Mouse (Mus musculus) lung, embryonic 16.5 days (tissue): Measurements from ENCODE around the gene Asic3. TPM values are rescaled to one million over a fixed set of nuclear protein-coding genes. Genes with fewer than 3 reads are reported as not detected.

ENCODE experiments used
- ATAC-seq: fragments of 200-750 bp; cut with Nextera tagmentation; 2 replicates; pipeline ENCODE4 v1.8.0; 2017; ENCODE audit warnings: low read depth, mild to moderate bottlenecking, moderate library complexity
- H3K27ac ChIP-seq: fragments of 300-500 bp; sonication (generic); 2 replicates; pipeline ENCODE4 v1.5.1; 2014; ENCODE audit warnings: mild to moderate bottlenecking, control low read depth, low read length
- H3K27me3 ChIP-seq: fragments of 300-500 bp; sonication (generic); 2 replicates; pipeline ENCODE4 v1.6.1; 2014; ENCODE audit warnings: low read depth, low read length, mixed read lengths; ENCODE audit not compliant: control insufficient read depth, insufficient read depth
- H3K36me3 ChIP-seq: fragments of 300-500 bp; sonication (generic); 2 replicates; pipeline ENCODE4 v1.6.1; 2014; ENCODE audit warnings: low read length; ENCODE audit not compliant: control insufficient read depth, insufficient read depth
- H3K4me1 ChIP-seq: fragments of 300-500 bp; sonication (generic); replicated peaks from 2 replicates; pipeline ENCODE4 v1.6.1; 2014; ENCODE audit warnings: low read length, mixed read lengths; ENCODE audit not compliant: control insufficient read depth, insufficient read depth
- H3K4me2 ChIP-seq: fragments of 300-500 bp; sonication (generic); 2 replicates; pipeline ENCODE4 v1.6.1; 2014; ENCODE audit warnings: low read depth, low read length, control low read depth
- H3K4me3 ChIP-seq: fragments of 300-500 bp; sonication (generic); 2 replicates; pipeline ENCODE4 v1.5.1; 2014; ENCODE audit warnings: mild to moderate bottlenecking, low read length, control low read depth
- H3K9ac ChIP-seq: fragments of 300-500 bp; sonication (generic); 2 replicates; pipeline ENCODE4 v1.6.1; 2014; ENCODE audit warnings: low read length, control low read depth
- H3K9me3 ChIP-seq: fragments of 300-500 bp; sonication (generic); 2 replicates; pipeline ENCODE4 v1.6.1; 2016; ENCODE audit warnings: low read length; ENCODE audit not compliant: control insufficient read depth
- WGBS: fragments of 180-500 bp; shearing (Covaris S2); extraction: QIAGEN DNeasy Blood & Tissue Kit; methylation state at CpG from one replicate; pipeline ENCODE4 v1.1.7; 2014; 5-methylcytosine and 5-hydroxymethylcytosine counted together
- polyA plus RNA-seq: library from polyadenylated mRNA; unstranded; fragments of >200 nt; fragmentation: Nextera tagmentation; extraction: Ambion mirVana; gene quantifications from 2 replicates; pipeline ENCODE4 v1.2.1, GENCODE M21; 2015

Gene Asic3
- polyA plus RNA-seq, 1 experiment from 2014 or later = not detected

- no peak overlapping the region for H3K27ac ChIP-seq
- 58% methylated on average over 3 of the region's 3 CpGs for WGBS
- H3K27me3 ChIP-seq = no peaks in the 10 kb centered on the region
- H3K4me1 ChIP-seq = no peaks in the 10 kb centered on the region
- no peak overlapping the region for H3K4me2 ChIP-seq
- no peak for ATAC-seq
- H3K4me3 ChIP-seq = no peak overlapping the region
- peaks cover 9% of the 10 kb centered on the region for H3K36me3 ChIP-seq
- no peak overlapping the region for H3K9ac ChIP-seq
- no peaks in the 10 kb centered on the region for H3K9me3 ChIP-seq
Observed at GRCm38 (mm10) chr5:24405389-24405876, 7.8 kb upstream of the Asic3 start.

GRCm38 (mm10) chr5:24408651-24409050 lies 4.5 kb upstream of the Asic3 start:
- no peak for ATAC-seq
- no peaks in the 10 kb centered on the region for H3K4me1 ChIP-seq
- H3K4me2 ChIP-seq = no peak overlapping the region
- H3K36me3 ChIP-seq = peaks cover 3% of the 10 kb centered on the region; the same call in 1 of the 2 replicates
- H3K27me3 ChIP-seq = no peaks in the 10 kb centered on the region
- 82% methylated on average over 13 of the region's 13 CpGs for WGBS
- H3K9me3 ChIP-seq = no peaks in the 10 kb centered on the region
- H3K27ac ChIP-seq = no peak overlapping the region
- H3K9ac ChIP-seq = no peak overlapping the region
- no peak overlapping the region for H3K4me3 ChIP-seq

- no peaks in the 10 kb centered on the region for H3K4me1 ChIP-seq
- H3K36me3 ChIP-seq = peaks cover 3% of the 10 kb centered on the region; the same call in 1 of the 2 replicates
- H3K27ac ChIP-seq = no peak overlapping the region
- H3K4me2 ChIP-seq = no peak overlapping the region
- WGBS = 72% methylated on average over 2 of the region's 2 CpGs
- no peak for ATAC-seq
- no peaks in the 10 kb centered on the region for H3K27me3 ChIP-seq
- no peak overlapping the region for H3K4me3 ChIP-seq
- no peaks in the 10 kb centered on the region for H3K9me3 ChIP-seq
- no peak overlapping the region for H3K9ac ChIP-seq
Observed at GRCm38 (mm10) chr5:24409466-24409865, 3.7 kb upstream of the Asic3 start.

- Histone ChIP-seq H3K4me1 (0 out of 2 replicates have a peak, but pooled peaks cover 4% of the 10 kb centered on the region), H3K36me3 (no peaks in the 10 kb centered on the region), H3K9ac (no peak overlapping the region), H3K27ac (no peak overlapping the region), H3K27me3 (no peaks in the 10 kb centered on the region), H3K9me3 (no peaks in the 10 kb centered on the region), H3K4me2 (no peak overlapping the region), H3K4me3 (no peak overlapping the region)
- WGBS = 81% methylated on average over 2 of the region's 2 CpGs
- no peak for ATAC-seq
Observed at GRCm38 (mm10) chr5:24412063-24412462, 1.1 kb upstream of the Asic3 start.

GRCm38 (mm10) chr5:24413938-24414337 lies 746 bp downstream of the Asic3 start:
- ATAC-seq = no peak
- H3K4me3 ChIP-seq = no peak overlapping the region

GRCm38 (mm10) chr5:24416222-24416736 lies 3.1 kb downstream of the Asic3 start:
- WGBS = 3% methylated on average over 21 of the region's 21 CpGs
- peak overlapping the region; percentile 31; the same call in 1 of the 2 replicates for H3K4me2 ChIP-seq
- ATAC-seq = peak; percentile 73

More at GRCm38 (mm10) chr5:24413938-24414337, 746 bp downstream of the Asic3 start:
- Histone ChIP-seq H3K9ac (no peak overlapping the region), H3K27me3 (no peaks in the 10 kb centered on the region), H3K36me3 (no peaks in the 10 kb centered on the region), H3K4me1 (0 out of 2 replicates have a peak, but pooled peaks cover 4% of the 10 kb centered on the region), H3K27ac (no peak overlapping the region), H3K4me2 (no peak overlapping the region), H3K9me3 (no peaks in the 10 kb centered on the region)
- WGBS = 72% methylated on average over 13 of the region's 13 CpGs

GRCm38 (mm10) chr5:24417587-24417986 lies 4.4 kb downstream of the Asic3 start:
- Histone ChIP-seq H3K27me3 (no peaks in the 10 kb centered on the region), H3K9ac (no peak overlapping the region), H3K36me3 (peaks cover 4% of the 10 kb centered on the region; the same call in 1 of the 2 replicates), H3K27ac (no peak overlapping the region), H3K4me2 (no peak overlapping the region), H3K4me3 (no peak overlapping the region), H3K4me1 (peaks cover 6% of the 10 kb centered on the region), H3K9me3 (no peaks in the 10 kb centered on the region)
- ATAC-seq = no peak
- WGBS = 83% methylated on average over 10 of the region's 10 CpGs

More at GRCm38 (mm10) chr5:24416222-24416736, 3.1 kb downstream of the Asic3 start:
- Histone ChIP-seq H3K27ac (no peak overlapping the region), H3K36me3 (peaks cover 4% of the 10 kb centered on the region; the same call in 1 of the 2 replicates), H3K27me3 (no peaks in the 10 kb centered on the region), H3K9me3 (no peaks in the 10 kb centered on the region), H3K4me1 (0 out of 2 replicates have a peak, but pooled peaks cover 4% of the 10 kb centered on the region), H3K4me3 (no peak overlapping the region), H3K9ac (no peak overlapping the region)

- Histone ChIP-seq H3K27me3 (no peaks in the 10 kb centered on the region), H3K4me2 (no peak overlapping the region), H3K36me3 (peaks cover 4% of the 10 kb centered on the region; the same call in 1 of the 2 replicates), H3K4me1 (peaks cover 9% of the 10 kb centered on the region), H3K9ac (no peak overlapping the region), H3K9me3 (no peaks in the 10 kb centered on the region), H3K4me3 (no peak overlapping the region), H3K27ac (no peak overlapping the region)
- no peak for ATAC-seq
- 85% methylated on average over 9 of the region's 9 CpGs for WGBS
Observed at GRCm38 (mm10) chr5:24420381-24420780, 7.2 kb downstream of the Asic3 start.

GRCm38 (mm10) chr5:24423129-24424003 lies 10.2 kb downstream of the Asic3 start, which contains the start of the genes Cdk5 and Slc4a2:
Gene Cdk5, minus strand, starts transcription at chr5:24423530.
Gene Slc4a2, plus strand, starts transcription at chr5:24423837.
- ATAC-seq = peak; percentile 93
- Histone ChIP-seq H3K36me3 (peaks cover 4% of the 10 kb centered on the region; the same call in 1 of the 2 replicates), H3K9ac (peak within 1 kb of the TSS; percentile 73), H3K9me3 (no peaks in the 10 kb centered on the region), H3K4me3 (peak within 1 kb of the TSS; percentile 59), H3K27me3 (no peaks in the 10 kb centered on the region), H3K4me2 (peak within 1 kb of the TSS; percentile 84), H3K27ac (peak within 1 kb of the TSS; percentile 98), H3K4me1 (peaks cover 26% of the 10 kb centered on the region)
- under 1% methylated on average over 46 of the region's 46 CpGs for WGBS
